In the genomic region with DNA sequence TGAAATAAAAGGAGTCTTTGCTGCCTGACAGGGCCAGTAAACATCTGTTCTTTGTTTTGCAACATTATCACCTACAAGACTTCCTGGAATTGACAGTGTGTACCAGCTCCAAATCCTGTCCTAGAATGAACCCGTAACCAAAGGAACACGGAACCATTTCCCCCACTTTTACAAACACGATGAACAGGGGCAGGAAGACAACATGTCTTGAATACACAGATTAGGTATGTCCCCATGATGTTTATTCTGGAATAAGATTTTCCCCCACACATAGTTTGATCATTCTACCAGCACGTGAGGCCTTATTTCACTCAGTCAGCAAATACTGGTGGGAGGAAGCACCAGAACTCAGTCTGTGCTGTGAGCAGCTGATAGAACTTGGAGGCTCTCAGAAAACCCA, we compare ENCODE assay signal across 14 mouse cellular contexts.
DNase-seq lines count a peak whose midpoint lies in the region; ATAC-seq and TF ChIP-seq lines count a peak whose summit lies in the region.
"Had no signal": no experiment of that assay in that cellular context is flagged by ENCODE, and none has a peak within 500 bp of the region (broad histone marks: within the 10 kb centered on the region; RNA-seq: fewer than 3 reads in every experiment).

No protein-coding gene starts in this region.

- H3K36me3 ChIP-seq in heart, adult 2 months (ENCODE audit: control insufficient read depth, insufficient read depth, low read length), result peaks cover 10% of the 10 kb centered on the region
- no peaks in the 10 kb centered on the region for H3K36me3 ChIP-seq in heart, embryonic 11.5 days (ENCODE audit: control insufficient read depth, insufficient read depth, low read length)
- no peaks in the 10 kb centered on the region for H3K36me3 ChIP-seq in forebrain, embryonic 14.5 days (ENCODE audit: control insufficient read depth, insufficient read depth, low read length)
- H3K36me3 ChIP-seq: liver, embryonic 15.5 days; neural tube, embryonic 13.5 days had no signal

- H3K4me2 ChIP-seq in heart, embryonic 11.5 days, result no peak overlapping the region
- no peak overlapping the region for H3K4me2 ChIP-seq in forebrain, embryonic 14.5 days (ENCODE audit: low read length)
- H3K4me2 ChIP-seq: liver, embryonic 15.5 days; neural tube, embryonic 13.5 days had no signal

- H3K79me2 ChIP-seq in heart, adult 2 months (replicated peaks; ENCODE audit: control insufficient read depth, insufficient read depth, low read length), result no peaks in the 10 kb centered on the region

- no peak for ATAC-seq in heart, embryonic 11.5 days (replicated peaks; ENCODE audit: insufficient number of reproducible peaks, low FRiP score, low TSS enrichment)
- ATAC-seq in forebrain, embryonic 14.5 days, result no peak
- ATAC-seq: midbrain, embryonic 16.5 days had no signal

- H3K27me3 ChIP-seq in heart, adult 2 months (ENCODE audit: control insufficient read depth, insufficient read depth, low read length), result no peaks in the 10 kb centered on the region
- H3K27me3 ChIP-seq in heart, embryonic 11.5 days (ENCODE audit: control insufficient read depth, insufficient read depth, low read length), result no peaks in the 10 kb centered on the region
- no peaks in the 10 kb centered on the region for H3K27me3 ChIP-seq in forebrain, embryonic 14.5 days (replicated peaks; ENCODE audit: control insufficient read depth, insufficient read depth, low read length)
- H3K27me3 ChIP-seq: liver, embryonic 15.5 days; neural tube, embryonic 13.5 days had no signal

- intact Hi-C loops in heart, adult 2 months (cut with DNase I), result loop anchor here (5.0 kb wide), 3 partner anchors 63 to 143 kb away; no protein-coding TSS in a partner anchor
- intact Hi-C loops in heart, postnatal 14 days (cut with DNase I), result loop anchor here (5.0 kb wide), 1 partner anchor 243 kb away; the partner anchor contains the start of gene Ankrd44

- H3K4me3 ChIP-seq in heart, adult 2 months, result no peak overlapping the region
- H3K4me3 ChIP-seq in heart, embryonic 11.5 days (ENCODE audit: low read depth, low read length), result no peak overlapping the region
- no peak overlapping the region for H3K4me3 ChIP-seq in forebrain, embryonic 14.5 days (ENCODE audit: low read depth, low read length)
- H3K4me3 ChIP-seq: left cerebral cortex, adult 2 months; liver, embryonic 15.5 days; neural tube, embryonic 13.5 days had no signal

- 0 out of 2 replicates have a peak, but pooled peaks have one; percentile 36 for TF ChIP-seq EP300 in heart, adult 2 months (IDR thresholded peaks at IDR 0.05; ENCODE audit: insufficient read depth, low read depth, low read length)

- WGBS in heart, adult 2 months, result 6% methylated on average over 4 of the region's 4 CpGs
- 66% methylated on average over 4 of the region's 4 CpGs for WGBS in heart, embryonic 11.5 days (ENCODE audit: insufficient replicate concordance)
- 90% methylated on average over 4 of the region's 4 CpGs for WGBS in forebrain, embryonic 14.5 days

- no peaks in the 10 kb centered on the region; the same call in 1 of the 2 replicates for H3K9me3 ChIP-seq in heart, embryonic 11.5 days (replicated peaks; ENCODE audit: control insufficient read depth, low read length)
- H3K9me3 ChIP-seq in forebrain, embryonic 14.5 days (replicated peaks; ENCODE audit: control insufficient read depth, low read length), result no peaks in the 10 kb centered on the region
- H3K9me3 ChIP-seq: liver, embryonic 15.5 days had no signal

- TF ChIP-seq CTCF in heart, adult 2 months (IDR thresholded peaks at IDR 0.05), result no peak

- peak overlapping the region; percentile 74 for H3K27ac ChIP-seq in heart, adult 2 months
- no peak overlapping the region for H3K27ac ChIP-seq in heart, embryonic 11.5 days (ENCODE audit: low read depth, low read length)
- H3K27ac ChIP-seq in forebrain, embryonic 14.5 days (ENCODE audit: low read depth, low read length), result no peak overlapping the region
- H3K27ac ChIP-seq: left cerebral cortex, adult 2 months; liver, embryonic 15.5 days; neural tube, embryonic 13.5 days had no signal

- no peak overlapping the region for H3K9ac ChIP-seq in heart, adult 2 months (ENCODE audit: low read depth, low read length)
- H3K9ac ChIP-seq in heart, embryonic 11.5 days (ENCODE audit: low read depth, low read length), result no peak overlapping the region
- H3K9ac ChIP-seq in forebrain, embryonic 14.5 days (ENCODE audit: low read length), result no peak overlapping the region
- H3K9ac ChIP-seq: liver, embryonic 15.5 days; neural tube, embryonic 13.5 days had no signal

- DNase-seq in heart, adult 2 months, result peak in 1 of 2 experiments; percentile 57
- DNase-seq in lung, adult 18-20 months, result peak; percentile 25 to 66
- DNase-seq in lung, postnatal 4 days, result no peak
- DNase-seq in heart, postnatal 14 days, result peak; percentile 25 to 38
- no peak for DNase-seq in forebrain, embryonic 14.5 days (ENCODE audit: low spot score)
- no peak for DNase-seq in frontal cortex, postnatal 14 days (ENCODE audit: low spot score in 2 of 2)
- DNase-seq in spleen, adult 12 weeks (ENCODE audit: low spot score), result no peak
- DNase-seq: cerebellum, postnatal 25 days; retina, postnatal 1 day had no signal

- TF ChIP-seq POLR2A in heart, adult 2 months (IDR thresholded peaks at IDR 0.05; ENCODE audit: insufficient read depth, low read depth, low read length), result peak; percentile 42; the same call in 1 of the 2 replicates

- peaks cover 8% of the 10 kb centered on the region for H3K4me1 ChIP-seq in heart, adult 2 months (ENCODE audit: control insufficient read depth, insufficient read depth, low read length)
- no peaks in the 10 kb centered on the region for H3K4me1 ChIP-seq in heart, embryonic 11.5 days (ENCODE audit: control insufficient read depth, insufficient read depth, low read length)
- no peaks in the 10 kb centered on the region for H3K4me1 ChIP-seq in forebrain, embryonic 14.5 days (ENCODE audit: control insufficient read depth, insufficient read depth, low read length)
- H3K4me1 ChIP-seq: liver, embryonic 15.5 days; neural tube, embryonic 13.5 days had no signal

Comparison
In these comparisons a context has a peak if more than half of its experiments do, and no peak if none do; other contexts are left out.
1. DNase-seq: peak in lung, adult 18-20 months (2 of 2) and heart, postnatal 14 days (2 of 2); none in lung, postnatal 4 days (0 of 2), forebrain, embryonic 14.5 days (single experiment), frontal cortex, postnatal 14 days (0 of 2) and spleen, adult 12 weeks (single experiment).